Mouse (Mus musculus) intestine, embryonic 14.5 days (tissue): ENCODE measurements around the gene Lxn. TPM values are rescaled to one million over a fixed set of nuclear protein-coding genes. Genes with fewer than 3 reads are reported as not detected.
A peak's percentile ranks its signal among the peaks of the same experiment; 100 is the strongest.

Experiments
- ATAC-seq: fragments of 200-750 bp; cut with Nextera tagmentation; replicated peaks from 2 replicates; pipeline ENCODE4 v1.8.0; 2017; ENCODE audit warnings: low read depth, moderate number of reproducible peaks, moderate TSS enrichment, moderate library complexity; ENCODE audit not compliant: low FRiP score, low TSS enrichment
- DNase-seq: peaks from one replicate; pipeline ENCODE4 v3.0.0-alpha.2; 2018; ENCODE audit warnings: low spot score
- H3K27ac ChIP-seq: fragments of 300-500 bp; sonication (generic); 2 replicates; pipeline ENCODE4 v1.5.1; 2014; ENCODE audit warnings: low read depth, mild to moderate bottlenecking, control low read depth
- H3K27me3 ChIP-seq: fragments of 300-500 bp; sonication (generic); replicated peaks from 2 replicates; pipeline ENCODE4 v1.6.1; 2014; ENCODE audit warnings: low read length, control low read depth; ENCODE audit not compliant: control insufficient read depth, insufficient read depth
- H3K36me3 ChIP-seq: fragments of 300-500 bp; sonication (generic); 2 replicates; pipeline ENCODE4 v1.6.1; 2014; ENCODE audit warnings: low read length, control low read depth; ENCODE audit not compliant: control insufficient read depth, insufficient read depth
- H3K4me1 ChIP-seq: fragments of 300-500 bp; sonication (generic); replicated peaks from 2 replicates; pipeline ENCODE4 v1.6.1; 2014; ENCODE audit warnings: low read length, control low read depth, mixed read lengths; ENCODE audit not compliant: control insufficient read depth, insufficient read depth
- H3K4me2 ChIP-seq: fragments of 300-500 bp; sonication (generic); 2 replicates; pipeline ENCODE4 v1.6.1; 2014; ENCODE audit warnings: low read length
- H3K4me3 ChIP-seq: fragments of 300-500 bp; sonication (generic); 2 replicates; pipeline ENCODE4 v1.5.1; 2014; ENCODE audit warnings: low read depth, low read length, control low read depth, mixed read lengths
- H3K9ac ChIP-seq: fragments of 300-500 bp; sonication (generic); 2 replicates; pipeline ENCODE4 v1.6.1; 2014; ENCODE audit warnings: mild to moderate bottlenecking, low read length
- H3K9me3 ChIP-seq: fragments of 300-500 bp; sonication (generic); 2 replicates; pipeline ENCODE4 v1.6.1; 2016; ENCODE audit warnings: low read length, control low read depth; ENCODE audit not compliant: control insufficient read depth
- WGBS: fragments of 180-500 bp; shearing (Covaris S2); extraction: QIAGEN DNeasy Blood & Tissue Kit; methylation state at CpG from one replicate; pipeline ENCODE4 v1.1.7; 2014; 5-methylcytosine and 5-hydroxymethylcytosine counted together
- polyA plus RNA-seq: library from polyadenylated mRNA; unstranded; fragments of >200 nt; fragmentation: Nextera tagmentation; extraction: Ambion mirVana; gene quantifications from 2 replicates; pipeline ENCODE4 v1.2.1, GENCODE M21; 2014

The Lxn gene
- polyA plus RNA-seq, 1 experiment from 2014 or later = 81.9 TPM

DNA sequence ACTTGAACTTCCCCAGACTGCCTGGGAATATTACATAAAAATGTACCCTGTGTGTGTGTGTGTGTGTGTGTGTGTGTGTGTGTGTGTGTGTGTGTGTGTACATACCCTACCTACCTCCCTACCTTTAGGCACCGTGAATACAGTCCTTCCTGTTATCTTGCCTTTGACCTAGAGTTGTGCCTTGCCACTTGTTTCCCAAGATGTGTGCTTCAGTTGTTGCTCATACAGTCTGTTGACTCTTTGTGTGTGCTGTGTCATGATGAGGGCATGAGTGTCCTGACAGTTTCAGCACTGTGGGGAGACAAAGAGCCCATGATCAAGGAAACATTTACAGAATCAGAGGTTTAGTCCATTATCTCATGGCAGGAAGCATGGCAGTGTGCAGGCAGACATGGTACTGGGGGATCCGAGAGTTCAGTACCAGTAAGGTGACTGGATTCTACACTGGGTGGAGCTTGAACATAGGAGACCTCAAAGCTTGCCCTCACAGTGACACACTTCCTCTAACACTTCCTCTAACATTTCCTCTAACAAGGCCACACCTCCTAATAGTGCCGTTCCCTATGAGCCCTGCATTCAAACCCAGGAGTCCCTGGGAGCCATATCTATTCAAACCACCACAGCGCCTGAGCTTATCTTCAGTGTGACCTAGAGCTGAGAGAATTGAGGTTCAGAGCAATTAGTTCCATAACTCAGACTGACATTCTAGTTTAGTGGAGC is 7.8 kb upstream of the Lxn start:
- no peak overlapping the region for H3K27ac ChIP-seq
- no peaks in the 10 kb centered on the region for H3K9me3 ChIP-seq
- no peaks in the 10 kb centered on the region for H3K4me1 ChIP-seq
- H3K9ac ChIP-seq = no peak overlapping the region
- ATAC-seq (no peak), DNase-seq (no peak)
- WGBS = 85% methylated on average over 4 of the region's 4 CpGs
- H3K27me3 ChIP-seq = no peaks in the 10 kb centered on the region
- H3K36me3 ChIP-seq = peaks cover 56% of the 10 kb centered on the region
- H3K4me2 ChIP-seq = no peak overlapping the region
- H3K4me3 ChIP-seq = no peak overlapping the region

DNA sequence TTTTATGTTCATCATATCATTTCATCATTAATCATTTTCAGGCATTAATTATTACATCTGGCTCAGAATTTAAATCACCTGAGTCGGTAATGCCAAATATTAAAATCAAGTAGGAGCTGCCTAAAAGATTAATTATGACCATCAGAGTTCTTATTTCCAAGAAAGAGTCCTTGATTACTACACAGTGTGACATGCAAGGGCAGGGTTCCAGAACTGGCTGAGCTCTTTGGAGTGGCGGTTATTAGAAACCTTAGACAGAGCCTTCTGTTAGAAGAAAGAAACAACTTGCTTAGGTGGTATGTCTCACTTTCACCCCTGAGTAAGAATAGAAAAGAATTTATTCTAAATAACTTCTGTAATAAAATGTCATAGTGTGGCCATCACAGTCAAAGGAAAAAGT is 3.6 kb upstream of the Lxn start:
- DNase-seq (no peak), ATAC-seq (no peak)
- no peak overlapping the region for H3K4me2 ChIP-seq
- peaks cover 29% of the 10 kb centered on the region for H3K36me3 ChIP-seq
- H3K9ac ChIP-seq = no peak overlapping the region
- no peak overlapping the region for H3K27ac ChIP-seq
- H3K27me3 ChIP-seq = no peaks in the 10 kb centered on the region
- peaks cover 5% of the 10 kb centered on the region for H3K4me1 ChIP-seq
- 93% methylated on average over 2 of the region's 2 CpGs for WGBS
- no peaks in the 10 kb centered on the region for H3K9me3 ChIP-seq
- H3K4me3 ChIP-seq = no peak overlapping the region

DNA sequence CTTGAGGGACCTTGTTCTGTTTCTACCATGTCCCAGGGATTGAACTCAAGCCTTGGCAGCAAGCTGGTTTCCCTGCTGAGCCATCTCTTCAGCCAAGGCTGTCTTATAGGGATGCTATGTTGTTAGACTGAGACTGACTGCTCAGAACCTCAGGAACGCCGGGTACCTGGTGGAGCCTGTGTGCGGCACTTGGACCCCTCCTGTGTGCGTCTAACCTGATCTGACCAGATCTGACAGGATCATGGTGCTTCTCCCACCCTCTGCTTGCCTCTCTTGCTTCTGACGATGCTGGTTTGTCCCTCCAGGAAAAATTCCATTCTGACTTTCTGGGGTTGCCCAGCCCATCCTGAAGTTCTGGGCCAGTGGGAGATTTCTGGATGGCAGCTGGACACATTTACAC is 2.9 kb upstream of the Lxn start:
- no peak overlapping the region for H3K27ac ChIP-seq
- peaks cover 27% of the 10 kb centered on the region for H3K36me3 ChIP-seq
- no peak for ATAC-seq
- H3K9ac ChIP-seq = no peak overlapping the region
- no peak for DNase-seq
- no peak overlapping the region for H3K4me2 ChIP-seq
- H3K4me3 ChIP-seq = no peak overlapping the region
- WGBS = 92% methylated on average over 5 of the region's 5 CpGs
- no peaks in the 10 kb centered on the region for H3K27me3 ChIP-seq
- H3K9me3 ChIP-seq = no peaks in the 10 kb centered on the region
- peaks cover 5% of the 10 kb centered on the region for H3K4me1 ChIP-seq

GRCm38 (mm10) chr3:67463001-67463400 is 725 bp downstream of the Lxn start:
- WGBS = 2% methylated on average over 12 of the region's 12 CpGs
- Histone ChIP-seq H3K9me3 (no peaks in the 10 kb centered on the region), H3K27me3 (no peaks in the 10 kb centered on the region), H3K27ac (peak overlapping the region; percentile 75), H3K4me3 (peak overlapping the region; percentile 66), H3K4me2 (peak overlapping the region; percentile 60), H3K36me3 (peaks cover 37% of the 10 kb centered on the region), H3K9ac (peak overlapping the region; percentile 65), H3K4me1 (peaks cover 5% of the 10 kb centered on the region)
- DNase-seq (peak; percentile 59), ATAC-seq (peak; percentile 52; the same call in 1 of the 2 replicates)

DNA sequence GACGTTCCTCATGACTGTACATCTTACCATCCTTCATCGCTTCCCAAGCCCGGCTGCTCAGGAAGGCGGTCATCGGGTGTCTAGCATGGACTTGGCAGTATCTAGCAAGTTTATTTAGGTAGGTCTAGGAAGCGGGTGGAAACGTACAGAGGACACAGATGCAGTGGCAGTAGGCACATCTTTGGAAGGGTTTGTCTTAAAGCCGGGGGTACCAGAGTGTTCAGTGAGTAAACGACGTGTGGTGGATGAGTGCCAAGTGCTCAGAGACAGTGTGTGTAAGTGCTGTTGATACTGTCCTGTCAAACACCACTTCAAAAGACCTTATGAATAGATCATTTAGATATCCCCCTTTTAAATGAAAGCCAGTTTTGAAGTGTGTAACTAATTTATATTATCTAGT is 1.1 kb downstream of the Lxn start:
- Histone ChIP-seq H3K4me2 (peak overlapping the region; percentile 60), H3K36me3 (peaks cover 37% of the 10 kb centered on the region), H3K9me3 (no peaks in the 10 kb centered on the region), H3K4me3 (peak overlapping the region; percentile 66), H3K9ac (peak overlapping the region; percentile 65), H3K27ac (peak overlapping the region; percentile 75; the same call in 1 of the 2 replicates), H3K27me3 (no peaks in the 10 kb centered on the region), H3K4me1 (peaks cover 5% of the 10 kb centered on the region)
- ATAC-seq = no peak
- WGBS = 39% methylated on average over 10 of the region's 10 CpGs
- peak; percentile 60 for DNase-seq

- Histone ChIP-seq H3K9ac (no peak overlapping the region), H3K9me3 (no peaks in the 10 kb centered on the region), H3K27me3 (no peaks in the 10 kb centered on the region), H3K27ac (no peak overlapping the region), H3K4me3 (no peak overlapping the region), H3K36me3 (peaks cover 37% of the 10 kb centered on the region), H3K4me1 (peaks cover 5% of the 10 kb centered on the region), H3K4me2 (peak overlapping the region; percentile 60; the same call in 1 of the 2 replicates)
- 80% methylated on average over 7 of the region's 7 CpGs for WGBS
- DNase-seq = no peak
- no peak for ATAC-seq
Observed at GRCm38 (mm10) chr3:67462015-67462414, 1.7 kb downstream of the Lxn start.

DNA sequence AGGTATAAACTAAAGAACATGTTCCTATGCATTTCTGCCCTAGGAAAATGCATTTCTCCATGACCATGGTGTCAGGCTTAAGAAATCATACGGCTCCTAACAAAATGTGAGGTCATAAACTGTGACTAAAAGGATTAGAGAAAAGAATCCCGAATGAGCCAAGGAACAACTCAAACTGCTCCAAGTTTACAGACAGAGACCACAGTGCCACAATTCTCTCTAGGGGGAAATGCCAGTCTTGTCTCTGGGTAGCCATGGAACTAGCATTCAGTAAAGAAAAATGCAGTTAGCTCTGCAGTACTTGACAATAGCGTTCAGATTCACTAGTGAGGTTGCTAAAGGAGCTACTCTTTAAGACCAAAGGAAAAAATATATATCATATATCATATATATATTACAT is 3.8 kb downstream of the Lxn start:
- no peak for DNase-seq
- Histone ChIP-seq H3K4me1 (peaks cover 5% of the 10 kb centered on the region), H3K27me3 (no peaks in the 10 kb centered on the region), H3K9ac (no peak overlapping the region), H3K4me2 (no peak overlapping the region), H3K36me3 (peaks cover 56% of the 10 kb centered on the region), H3K9me3 (no peaks in the 10 kb centered on the region), H3K4me3 (no peak overlapping the region), H3K27ac (no peak overlapping the region)
- ATAC-seq = no peak
- WGBS = 92% methylated on average over 3 of the region's 3 CpGs

DNA sequence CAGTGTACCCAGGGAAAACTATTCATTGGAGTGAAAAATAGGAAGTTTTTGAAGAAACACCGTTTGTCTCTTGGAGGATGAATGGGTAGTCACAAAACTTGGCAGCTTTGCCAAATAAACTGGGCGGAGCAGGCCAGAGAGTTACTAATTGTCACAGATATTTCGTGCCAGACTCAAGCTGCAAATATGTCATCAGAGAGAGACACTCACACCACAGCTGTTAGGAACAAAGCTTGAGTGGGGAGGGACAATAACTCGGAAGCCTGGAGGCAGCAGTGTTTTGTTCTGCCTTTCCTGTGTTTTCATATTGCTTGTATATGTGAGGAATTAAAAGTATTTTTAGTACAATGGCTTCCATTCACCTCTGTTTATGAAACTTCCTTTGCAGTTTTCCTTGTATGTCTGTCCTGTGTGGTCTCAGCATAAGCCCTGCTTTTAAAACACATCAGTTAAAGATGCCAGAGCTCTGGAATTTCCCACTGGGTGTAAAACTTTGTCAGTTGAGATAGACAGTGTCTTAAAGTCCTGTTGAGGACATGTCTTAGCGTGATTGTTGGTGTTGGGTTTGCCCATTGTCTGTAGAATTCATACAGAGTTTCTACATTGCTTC is 13.0 kb downstream of the Lxn start:
- H3K36me3 ChIP-seq = peaks cover 76% of the 10 kb centered on the region
- no peak overlapping the region for H3K4me2 ChIP-seq
- H3K4me1 ChIP-seq = no peaks in the 10 kb centered on the region
- no peak overlapping the region for H3K9ac ChIP-seq
- no peaks in the 10 kb centered on the region for H3K27me3 ChIP-seq
- no peak for DNase-seq
- no peaks in the 10 kb centered on the region for H3K9me3 ChIP-seq
- H3K4me3 ChIP-seq = no peak overlapping the region
- WGBS = 82% methylated on average over 5 of the region's 5 CpGs
- no peak overlapping the region for H3K27ac ChIP-seq
- ATAC-seq = no peak

- Histone ChIP-seq H3K4me3 (no peak overlapping the region), H3K27me3 (no peaks in the 10 kb centered on the region), H3K4me1 (no peaks in the 10 kb centered on the region), H3K9ac (no peak overlapping the region), H3K27ac (no peak overlapping the region), H3K4me2 (no peak overlapping the region), H3K36me3 (peaks cover 76% of the 10 kb centered on the region), H3K9me3 (no peaks in the 10 kb centered on the region)
- 95% methylated on average over 21 of the region's 21 CpGs for WGBS
- DNase-seq = no peak
- no peak for ATAC-seq
Observed at GRCm38 (mm10) chr3:67449660-67450059, 14.1 kb downstream of the Lxn start.
